Mouse (Mus musculus) urinary bladder, postnatal 10 days (tissue): ENCODE results near the gene Bglap.
A peak's percentile ranks its signal among the peaks of the same experiment; 100 is the strongest.
"Not testable (repeated sequence)": the region's sequence is repeated elsewhere in the genome, so short reads cannot be mapped to it uniquely, and the experiment has no call there.

Source experiments
- DNase-seq: peaks from one replicate; pipeline ENCODE4 v3.0.0; 2022; ENCODE audit warnings: low spot score

Bglap gene

DNA sequence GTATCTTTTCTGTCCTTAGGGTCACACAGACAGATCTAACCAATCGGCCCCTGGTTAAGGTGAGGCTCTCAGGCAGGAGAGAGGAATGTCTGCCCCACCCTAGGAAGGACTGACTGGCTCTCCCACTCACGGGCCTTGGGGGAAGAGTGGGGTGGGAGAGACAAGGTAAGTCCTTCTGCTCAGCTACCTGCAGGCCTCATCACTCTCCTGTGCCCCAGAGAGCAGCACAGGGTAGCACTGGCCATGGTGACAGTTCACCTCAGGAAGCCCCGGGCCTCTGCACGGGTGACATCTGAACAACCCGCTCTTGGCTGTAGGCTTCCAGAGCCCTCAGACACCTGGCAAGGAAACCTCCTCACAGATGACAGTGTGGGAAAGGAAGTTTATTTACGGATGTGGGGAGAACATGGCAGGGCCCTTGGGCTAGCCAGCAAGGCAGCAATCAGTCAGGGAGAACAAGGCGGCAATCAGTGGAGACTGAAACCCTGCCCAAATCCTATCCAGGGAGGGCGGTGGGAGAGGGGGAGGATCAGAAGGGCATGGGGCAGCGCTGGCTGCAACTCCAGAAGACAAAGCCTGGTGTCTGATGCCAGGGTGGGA lies 9.6 kb upstream of the Bglap start:
- no peak for DNase-seq

DNA sequence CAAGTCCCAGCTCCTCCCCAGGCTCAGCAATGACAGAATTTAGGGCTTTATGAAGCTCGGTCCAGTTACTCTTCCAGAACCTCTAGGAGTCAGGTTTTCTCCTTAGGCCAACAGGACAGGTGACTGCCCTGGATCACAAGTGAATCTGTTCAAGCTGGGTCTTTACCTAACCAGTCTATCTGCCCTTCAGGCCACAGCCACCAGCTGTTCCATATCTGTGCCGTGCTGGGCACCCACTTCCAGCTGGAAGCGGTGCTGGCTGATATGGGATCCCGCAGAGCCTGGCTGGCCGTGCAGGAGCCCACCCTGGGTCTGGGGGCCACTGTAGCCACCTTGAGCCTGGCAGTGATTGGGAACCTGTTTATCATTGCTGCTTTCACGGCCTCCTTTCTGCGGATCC lies 1.9 kb downstream of the Bglap start:
- DNase-seq: not testable (repeated sequence)

DNA sequence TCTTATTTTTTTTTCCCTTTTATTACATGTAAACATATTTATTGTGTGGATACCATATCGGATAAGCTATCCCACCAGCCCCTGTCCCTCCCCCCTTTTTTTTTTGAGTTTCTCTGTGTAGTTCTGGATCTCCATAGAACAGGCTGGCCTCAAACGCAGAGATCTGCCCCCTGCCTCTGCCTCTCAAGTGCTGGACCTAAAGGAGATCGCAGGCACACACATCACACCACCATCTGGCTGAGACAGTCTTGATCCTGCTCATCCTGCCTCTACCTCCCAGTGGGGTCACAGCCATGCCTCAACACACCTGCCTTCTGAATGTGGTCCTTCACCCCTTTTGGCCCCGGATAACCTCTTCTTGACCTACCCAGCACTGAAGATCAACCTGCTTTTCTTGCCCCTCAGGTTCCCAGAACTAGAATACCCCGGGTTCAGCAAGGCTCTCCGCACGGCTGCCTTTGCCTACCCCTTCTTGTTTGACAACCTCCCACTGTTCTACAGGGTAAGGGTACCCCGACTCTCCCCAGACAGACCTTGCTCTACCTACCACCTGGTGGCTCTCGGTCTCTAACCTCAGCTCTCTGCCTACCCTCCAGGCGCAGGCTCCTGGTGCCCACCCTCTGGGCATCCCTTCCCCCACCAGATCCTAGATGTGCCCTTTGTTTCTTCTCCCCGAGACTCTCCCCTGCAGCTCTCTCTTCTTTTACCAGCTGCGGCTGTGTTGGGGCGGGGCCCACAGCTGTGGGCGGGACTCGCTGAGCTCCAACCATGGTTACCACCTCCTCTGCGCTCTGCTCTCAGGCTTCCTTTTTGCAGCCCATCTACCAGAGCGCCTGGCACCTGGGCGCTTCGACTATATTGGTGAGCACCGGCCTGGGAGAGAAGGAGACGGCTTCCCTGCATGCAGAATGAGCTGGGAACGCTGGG lies 2.6 kb downstream of the Bglap start:
- DNase-seq: not testable (repeated sequence)

DNA sequence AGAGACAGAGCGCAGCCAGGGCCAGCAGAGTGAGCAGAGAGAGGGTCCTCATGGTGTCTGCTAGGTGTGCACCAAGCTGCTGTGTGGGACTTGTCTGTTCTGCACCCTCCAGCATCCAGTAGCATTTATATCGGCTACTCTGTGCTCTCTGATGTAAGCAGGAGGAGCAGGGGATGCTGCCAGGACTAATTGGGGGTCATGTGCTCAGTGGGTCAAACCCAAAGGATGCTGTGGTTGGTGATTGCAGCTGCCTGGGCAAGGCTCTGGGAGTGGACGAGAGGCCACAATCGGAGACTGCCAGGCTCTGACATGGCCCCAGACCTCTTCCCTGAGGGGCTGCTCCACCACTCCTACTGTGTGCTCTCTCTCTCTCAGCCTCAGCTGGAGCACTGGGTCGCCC lies 5.7 kb downstream of the Bglap start, which contains the start of gene Bglap2:
Bglap2 (minus strand) TSS at position 101 of the 400 bp plus-strand sequence.
- DNase-seq: not testable (repeated sequence)

DNA sequence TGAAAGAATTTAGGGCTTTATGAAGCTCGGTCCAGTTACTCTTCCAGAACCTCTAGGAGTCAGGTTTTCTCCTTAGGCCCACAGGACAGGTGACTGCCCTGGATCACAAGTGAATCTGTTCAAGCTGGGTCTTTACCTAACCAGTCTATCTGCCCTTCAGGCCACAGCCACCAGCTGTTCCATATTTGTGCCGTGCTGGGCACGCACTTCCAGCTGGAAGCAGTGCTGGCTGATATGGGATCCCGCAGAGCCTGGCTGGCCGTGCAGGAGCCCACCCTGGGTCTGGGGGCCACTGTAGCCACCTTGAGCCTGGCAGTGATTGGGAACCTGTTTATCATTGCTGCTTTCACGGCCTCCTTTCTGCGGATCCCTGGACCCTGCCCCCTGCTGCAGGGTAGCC lies 7.6 kb downstream of the Bglap start:
- DNase-seq: not testable (repeated sequence)

DNA sequence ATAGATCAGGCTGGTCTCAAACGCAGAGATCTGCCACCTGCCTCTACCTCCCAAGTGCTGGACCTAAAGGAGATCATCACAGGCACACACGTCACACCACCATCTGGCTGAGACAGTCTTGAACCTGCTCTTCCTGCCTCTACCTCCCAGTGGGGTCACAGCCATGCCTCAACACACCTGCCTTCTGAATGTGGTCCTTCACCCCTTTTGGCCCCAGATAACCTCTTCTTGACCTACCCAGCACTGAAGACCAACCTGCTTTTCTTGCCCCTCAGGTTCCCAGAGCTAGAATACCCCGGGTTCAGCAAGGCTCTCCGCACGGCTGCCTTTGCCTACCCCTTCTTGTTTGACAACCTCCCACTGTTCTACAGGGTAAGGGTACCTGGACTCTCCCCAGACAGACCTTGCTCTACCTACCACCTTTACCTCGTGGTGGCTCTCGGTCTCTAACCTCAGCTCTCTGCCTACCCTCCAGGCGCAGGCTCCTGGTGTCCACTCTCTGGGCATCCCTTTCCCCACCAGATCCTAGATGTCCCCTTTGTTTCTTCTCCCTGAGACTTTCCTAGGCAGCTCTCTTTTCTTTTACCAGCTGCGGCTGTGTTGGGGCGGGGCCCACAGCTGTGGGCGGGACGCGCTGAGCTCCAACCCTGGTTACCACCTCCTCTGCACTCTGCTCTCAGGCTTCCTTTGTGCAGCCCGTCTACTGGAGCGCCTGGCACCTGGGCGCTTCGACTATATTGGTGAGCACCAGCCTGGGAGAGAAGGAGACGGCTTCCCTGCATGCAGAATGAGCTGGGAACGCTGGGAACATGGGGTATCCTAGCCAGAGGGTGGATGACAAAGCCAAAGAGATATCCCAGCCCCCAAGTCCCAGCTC lies 8.3 kb downstream of the Bglap start:
- not testable (repeated sequence) for DNase-seq

DNA sequence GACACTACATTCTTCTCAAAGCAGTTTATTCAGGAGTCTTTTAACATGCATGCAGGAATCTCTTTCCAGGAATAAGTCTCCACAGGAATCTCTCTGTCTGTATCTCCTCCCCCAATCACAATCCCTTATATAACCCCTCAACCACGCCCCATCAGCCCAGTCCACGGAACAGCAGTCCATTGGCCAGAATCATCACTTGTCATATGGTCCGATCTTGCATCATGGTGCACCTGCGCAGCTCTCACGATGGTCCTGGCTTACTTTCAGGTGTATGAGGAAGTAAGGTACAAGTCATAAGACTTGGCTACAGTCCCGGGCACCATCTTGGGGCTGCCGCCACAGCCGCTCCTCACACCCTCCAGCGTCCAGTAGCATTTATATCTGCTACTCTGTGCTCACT lies 11.6 kb downstream of the Bglap start, which contains the start of gene Bglap3:
Bglap3 (minus strand) TSS at position 101 of the 400 bp plus-strand sequence.
- not testable (repeated sequence) for DNase-seq

DNA sequence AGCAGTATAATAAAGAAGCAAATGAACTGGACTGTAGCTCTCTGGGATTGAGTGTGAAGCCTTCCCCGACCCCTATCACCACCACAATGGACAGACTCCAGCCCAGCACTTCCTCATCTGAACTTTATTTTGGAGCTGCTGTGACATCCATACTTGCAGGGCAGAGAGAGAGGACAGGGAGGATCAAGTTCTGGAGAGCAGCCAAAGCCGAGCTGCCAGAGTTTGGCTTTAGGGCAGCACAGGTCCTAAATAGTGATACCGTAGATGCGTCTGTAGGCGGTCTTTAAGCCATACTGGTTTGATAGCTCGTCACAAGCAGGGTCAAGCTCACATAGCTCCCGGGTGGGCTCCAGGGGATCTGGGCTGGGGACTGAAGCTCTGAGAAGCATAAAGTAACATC lies 15.8 kb downstream of the Bglap start:
- DNase-seq: not testable (repeated sequence)

DNA sequence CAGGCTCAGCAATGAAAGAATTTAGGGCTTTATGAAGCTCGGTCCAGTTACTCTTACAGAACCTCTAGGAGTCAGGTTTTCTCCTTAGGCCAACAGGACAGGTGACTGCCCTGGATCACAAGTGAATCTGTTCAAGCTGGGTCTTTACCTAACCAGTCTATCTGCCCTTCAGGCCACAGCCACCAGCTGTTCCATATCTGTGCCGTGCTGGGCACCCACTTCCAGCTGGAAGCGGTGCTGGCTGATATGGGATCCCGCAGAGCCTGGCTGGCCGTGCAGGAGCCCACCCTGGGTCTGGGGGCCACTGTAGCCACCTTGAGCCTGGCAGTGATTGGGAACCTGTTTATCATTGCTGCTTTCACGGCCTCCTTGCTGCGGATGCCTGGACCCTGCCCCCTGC lies 16.7 kb downstream of the Bglap start:
- DNase-seq: not testable (repeated sequence)

DNA sequence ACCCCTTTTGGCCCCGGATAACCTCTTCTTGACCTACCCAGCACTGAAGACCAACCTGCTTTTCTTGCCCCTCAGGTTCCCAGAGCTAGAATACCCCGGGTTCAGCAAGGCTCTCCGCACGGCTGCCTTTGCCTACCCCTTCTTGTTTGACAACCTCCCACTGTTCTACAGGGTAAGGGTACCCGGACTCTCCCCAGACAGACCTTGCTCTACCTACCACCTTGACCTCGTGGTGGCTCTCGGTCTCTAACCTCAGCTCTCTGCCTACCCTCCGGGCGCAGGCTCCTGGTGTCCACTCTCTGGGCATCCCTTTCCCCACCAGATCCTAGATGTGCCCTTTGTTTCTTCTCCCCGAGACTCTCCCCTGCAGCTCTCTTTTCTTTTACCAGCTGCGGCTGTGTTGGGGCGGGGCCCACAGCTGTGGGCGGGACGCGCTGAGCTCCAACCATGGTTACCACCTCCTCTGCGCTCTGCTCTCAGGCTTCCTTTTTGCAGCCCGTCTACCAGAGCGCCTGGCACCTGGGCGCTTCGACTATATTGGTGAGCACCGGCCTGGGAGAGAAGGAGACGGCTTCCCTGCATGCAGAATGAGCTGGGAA lies 17.3 kb downstream of the Bglap start:
- not testable (repeated sequence) for DNase-seq

DNA sequence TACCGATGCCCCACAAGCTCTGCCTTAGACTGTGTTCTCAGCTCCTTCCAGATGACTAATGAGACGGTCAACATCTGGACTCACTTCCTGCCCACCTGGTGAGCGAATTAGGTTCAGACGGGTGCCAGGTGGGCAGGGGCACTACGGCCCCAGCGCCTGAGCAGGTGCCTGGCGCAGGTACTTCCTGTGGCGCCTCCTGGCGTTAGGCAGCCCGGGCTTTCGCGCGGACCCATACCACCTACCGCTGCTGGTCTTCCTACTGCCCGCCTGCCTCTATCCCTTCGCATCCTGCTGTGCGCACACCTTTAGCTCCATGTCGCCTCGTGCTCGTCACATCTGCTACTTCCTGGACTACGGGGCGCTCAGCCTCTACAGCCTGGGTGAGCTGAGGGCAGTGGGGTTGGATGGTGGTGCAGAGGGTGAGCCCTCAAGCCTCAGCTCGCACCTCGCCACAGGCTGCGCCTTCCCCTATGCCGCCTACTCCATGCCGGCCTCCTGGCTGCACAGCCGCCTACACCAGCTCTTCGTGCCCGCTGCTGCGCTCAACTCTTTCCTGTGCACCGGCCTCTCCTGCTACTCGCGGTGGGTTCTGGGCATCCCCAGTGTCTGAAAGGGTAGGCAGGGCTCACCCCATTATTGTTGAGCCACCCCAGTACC lies 18.4 kb downstream of the Bglap start:
- no peak for DNase-seq

DNA sequence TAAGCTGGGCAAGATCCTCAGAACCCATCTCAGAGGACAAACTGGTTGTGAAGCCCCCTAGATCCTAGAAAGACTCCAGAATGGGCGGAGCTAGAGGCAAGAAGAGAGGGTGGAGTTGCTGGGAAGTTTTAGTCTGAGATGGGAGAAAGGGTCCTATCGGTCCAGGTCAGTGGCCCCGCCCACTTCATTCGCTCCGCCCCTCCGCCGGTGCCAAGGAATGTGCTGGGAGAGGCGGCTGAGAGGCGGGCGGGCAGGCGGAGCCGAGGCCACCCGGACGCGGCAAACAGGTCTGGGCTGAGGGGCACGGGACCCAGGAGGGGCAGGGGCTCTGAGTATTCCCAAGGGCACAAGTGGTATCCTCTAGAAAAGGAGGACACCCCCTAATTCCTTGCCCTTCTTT lies 19.9 kb downstream of the Bglap start, which contains the start of gene Paqr6:
Paqr6 (plus strand) TSS at position 248 of the 400 bp plus-strand sequence.
- DNase-seq: peak; percentile 47

DNA sequence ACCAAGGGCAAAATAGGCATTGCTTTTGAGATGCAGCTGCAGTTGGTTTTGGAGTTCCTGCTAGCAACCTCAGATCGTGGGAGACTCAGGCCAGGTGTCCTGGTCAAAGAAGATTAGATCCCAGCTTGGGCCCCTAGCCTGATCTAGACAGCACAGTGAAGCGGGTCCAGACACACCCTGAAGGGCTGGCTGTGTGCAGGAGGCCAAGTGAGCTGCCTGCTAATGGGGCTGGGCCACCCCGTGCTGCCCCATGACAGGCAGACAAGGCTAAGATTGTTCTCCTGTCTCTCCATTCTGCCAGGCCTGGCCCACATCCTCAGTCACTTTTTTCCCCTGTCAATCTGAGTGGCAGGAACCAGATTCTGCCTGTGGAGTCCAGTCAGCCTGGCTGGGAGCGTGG lies 20.6 kb downstream of the Bglap start:
- DNase-seq: no peak

DNA sequence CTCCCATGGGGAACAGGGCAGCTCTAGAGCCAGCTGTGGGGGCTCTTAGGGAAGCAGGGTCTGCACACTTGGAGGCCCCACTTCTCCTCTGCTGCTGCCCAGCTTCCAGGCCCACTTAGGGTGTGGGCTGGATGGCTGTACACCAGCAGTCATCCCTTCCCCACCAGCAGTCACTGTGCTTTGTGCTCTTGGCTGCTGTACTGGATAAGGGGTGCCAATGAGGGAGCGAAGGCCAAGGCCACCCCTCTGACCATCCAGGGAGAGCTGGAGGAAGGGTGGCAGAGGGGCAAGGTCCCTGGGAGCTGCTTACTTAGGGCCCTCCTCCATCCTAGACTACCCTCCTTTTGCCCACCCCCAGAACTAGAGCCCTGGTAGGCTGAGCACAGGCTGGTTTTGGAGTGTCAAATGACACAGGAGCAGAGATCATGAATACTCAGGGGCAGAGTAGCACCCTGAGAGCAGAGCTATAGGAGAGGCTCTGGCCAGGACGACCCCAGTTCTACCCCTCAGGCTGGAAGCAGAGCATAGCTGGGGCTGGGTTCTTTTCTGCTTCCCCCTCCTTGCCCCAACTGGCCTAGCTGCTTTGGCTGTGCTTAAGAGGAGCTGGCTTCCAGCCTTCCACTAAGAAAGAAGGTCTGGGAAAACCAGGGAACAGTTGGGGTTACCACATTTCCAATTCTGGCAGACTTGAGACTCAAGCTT lies 22.5 kb downstream of the Bglap start:
- DNase-seq: no peak

DNA sequence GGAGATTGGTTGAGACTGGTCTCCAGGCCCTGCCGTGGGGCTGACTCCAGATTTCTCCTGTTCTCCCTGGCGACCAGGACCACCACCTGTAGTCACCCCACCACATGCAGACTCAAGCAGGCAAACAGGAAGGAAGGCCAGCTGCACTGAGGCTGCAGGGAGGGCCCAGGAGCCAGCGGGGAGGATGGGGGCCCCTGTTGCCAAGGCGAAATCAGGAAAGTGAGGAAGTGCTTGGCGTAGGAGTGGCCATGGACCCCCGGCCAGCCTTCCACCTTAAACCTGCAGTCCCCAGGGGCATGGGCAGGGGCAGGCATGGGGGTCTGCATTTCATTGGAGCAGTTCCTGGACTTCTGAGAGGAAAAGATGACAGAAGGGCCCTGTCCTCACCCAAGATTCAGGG lies 23.2 kb downstream of the Bglap start:
- DNase-seq: no peak

DNA sequence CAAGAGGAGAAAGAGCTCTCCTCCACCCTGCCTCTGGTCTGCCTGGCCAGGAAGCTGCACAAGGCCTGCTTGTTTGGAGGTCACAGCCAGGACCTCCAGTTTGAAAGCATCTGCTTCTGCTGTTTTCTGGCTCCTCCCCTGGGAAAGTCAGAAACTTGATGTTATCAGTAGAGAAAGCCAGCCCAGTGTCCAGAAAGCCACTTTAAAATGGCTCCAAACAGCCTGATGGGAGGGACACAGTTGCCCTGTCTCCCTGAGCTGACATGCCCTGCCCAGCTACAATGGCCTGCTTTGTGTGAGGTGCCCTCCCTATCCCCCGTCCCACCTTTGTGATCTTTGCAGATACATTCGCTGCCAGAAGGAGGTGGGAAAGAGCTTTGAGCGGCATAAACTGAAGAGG lies 24.3 kb downstream of the Bglap start:
- no peak for DNase-seq

DNA sequence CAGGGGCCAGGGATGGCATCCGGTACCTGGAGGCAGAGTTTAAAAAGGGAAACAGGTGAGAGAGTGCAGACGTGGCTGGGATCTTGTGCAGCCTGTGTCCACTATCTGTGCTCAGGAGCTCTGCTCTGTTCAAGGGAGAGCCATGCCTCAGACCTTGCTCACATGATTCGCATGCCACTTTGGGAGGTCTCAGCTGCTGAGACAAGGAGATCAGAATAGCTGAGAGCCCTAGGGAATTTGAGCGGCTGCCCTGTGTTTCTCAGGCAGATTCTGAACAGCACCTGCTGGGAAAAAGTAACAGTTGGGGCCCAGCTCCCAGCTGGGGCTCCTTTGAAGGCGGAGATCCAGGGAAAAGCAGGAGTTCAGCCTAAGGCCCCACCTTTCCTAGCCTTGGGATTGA lies 24.7 kb downstream of the Bglap start:
- DNase-seq: no peak

DNA sequence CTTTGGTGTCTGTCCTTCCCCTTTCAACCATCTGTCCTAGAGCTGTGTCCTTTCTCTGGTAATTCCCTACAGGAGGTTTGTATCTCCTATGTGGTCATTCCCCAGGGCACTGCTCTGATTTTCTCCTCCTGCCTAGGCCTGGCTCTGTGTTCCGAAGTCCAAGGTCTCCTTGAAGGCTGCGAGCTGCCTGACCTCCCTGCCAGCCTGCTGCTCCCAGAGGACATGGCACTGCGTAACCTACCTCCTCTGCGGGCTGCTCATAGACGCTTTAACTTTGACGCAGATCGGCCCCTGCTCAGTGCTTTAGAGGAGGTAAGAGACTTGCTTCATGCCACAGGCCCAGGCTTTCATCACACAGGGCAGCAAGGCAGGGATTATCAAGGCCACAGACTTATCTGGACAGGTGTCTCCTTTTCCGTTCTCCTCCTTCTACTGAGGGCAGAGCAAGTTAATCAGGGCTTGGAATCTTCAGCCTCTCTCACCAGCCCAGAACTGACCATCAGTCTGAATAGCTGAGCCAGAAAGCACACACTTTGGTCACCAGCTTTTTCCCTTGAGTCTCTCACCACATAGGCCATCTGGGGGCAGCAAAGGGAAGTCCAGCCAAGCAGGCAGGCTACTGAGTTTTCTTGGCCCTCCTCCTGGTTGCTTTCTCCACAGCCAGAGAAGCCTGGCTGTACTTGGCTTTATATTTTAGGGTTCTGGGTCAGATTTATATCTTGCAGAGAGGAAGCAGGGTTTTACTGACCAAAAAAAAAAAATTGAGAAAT lies 29.7 kb downstream of the Bglap start:
- no peak for DNase-seq

DNA sequence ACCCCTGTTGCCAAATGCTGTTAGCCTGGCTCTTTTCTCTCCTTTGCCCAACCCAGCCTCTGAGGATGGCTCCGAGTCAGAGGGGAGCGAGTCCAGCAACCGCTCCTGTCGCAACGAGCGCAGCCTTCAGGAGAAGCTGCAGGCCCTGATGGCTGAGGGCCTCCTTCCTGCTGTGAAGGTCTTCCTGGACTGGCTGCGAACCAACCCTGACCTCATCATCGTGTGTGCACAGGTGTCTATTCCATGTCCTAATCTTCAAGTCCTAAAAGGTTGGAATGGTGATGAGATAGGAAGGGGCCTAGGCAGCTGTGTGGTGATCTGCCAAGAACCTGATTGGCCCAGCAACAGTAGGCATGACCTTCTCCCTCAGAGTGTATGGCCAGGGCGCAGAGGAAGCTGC lies 31.4 kb downstream of the Bglap start:
- DNase-seq: no peak

DNA sequence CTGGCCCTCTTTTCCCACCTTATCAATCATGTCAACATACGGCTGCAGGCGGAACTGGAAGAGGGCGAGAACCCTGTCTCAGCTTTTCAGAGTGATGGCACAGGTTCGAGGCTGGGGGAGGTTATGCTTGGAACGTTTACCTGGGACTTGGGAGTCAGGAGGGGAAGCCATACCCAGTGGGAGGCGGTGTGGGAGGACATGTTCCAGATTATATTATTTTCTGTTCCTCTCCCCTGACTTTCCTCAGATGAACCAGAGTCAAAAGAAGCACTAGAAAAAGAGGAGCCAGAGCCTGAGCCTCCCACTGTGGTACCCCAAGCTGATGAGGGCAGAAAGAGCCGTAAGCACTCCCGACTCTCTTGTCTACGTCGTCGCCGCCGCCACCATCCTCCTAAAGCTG lies 33.5 kb downstream of the Bglap start:
- no peak for DNase-seq
